Mouse (Mus musculus) lung, embryonic 16.5 days (tissue): ENCODE results near the gene Zfp326. TPM values are rescaled to one million over a fixed set of nuclear protein-coding genes. Genes with fewer than 3 reads are reported as not detected.

Source experiments
- ATAC-seq: fragments of 200-750 bp; cut with Nextera tagmentation; 2 replicates; pipeline ENCODE4 v1.8.0; 2017; ENCODE audit warnings: low read depth, mild to moderate bottlenecking, moderate library complexity
- H3K27ac ChIP-seq: fragments of 300-500 bp; sonication (generic); 2 replicates; pipeline ENCODE4 v1.5.1; 2014; ENCODE audit warnings: mild to moderate bottlenecking, control low read depth, low read length
- H3K27me3 ChIP-seq: fragments of 300-500 bp; sonication (generic); 2 replicates; pipeline ENCODE4 v1.6.1; 2014; ENCODE audit warnings: low read depth, low read length, mixed read lengths; ENCODE audit not compliant: control insufficient read depth, insufficient read depth
- H3K36me3 ChIP-seq: fragments of 300-500 bp; sonication (generic); 2 replicates; pipeline ENCODE4 v1.6.1; 2014; ENCODE audit warnings: low read length; ENCODE audit not compliant: control insufficient read depth, insufficient read depth
- H3K4me1 ChIP-seq: fragments of 300-500 bp; sonication (generic); replicated peaks from 2 replicates; pipeline ENCODE4 v1.6.1; 2014; ENCODE audit warnings: low read length, mixed read lengths; ENCODE audit not compliant: control insufficient read depth, insufficient read depth
- H3K4me2 ChIP-seq: fragments of 300-500 bp; sonication (generic); 2 replicates; pipeline ENCODE4 v1.6.1; 2014; ENCODE audit warnings: low read depth, low read length, control low read depth
- H3K4me3 ChIP-seq: fragments of 300-500 bp; sonication (generic); 2 replicates; pipeline ENCODE4 v1.5.1; 2014; ENCODE audit warnings: mild to moderate bottlenecking, low read length, control low read depth
- H3K9ac ChIP-seq: fragments of 300-500 bp; sonication (generic); 2 replicates; pipeline ENCODE4 v1.6.1; 2014; ENCODE audit warnings: low read length, control low read depth
- H3K9me3 ChIP-seq: fragments of 300-500 bp; sonication (generic); 2 replicates; pipeline ENCODE4 v1.6.1; 2016; ENCODE audit warnings: low read length; ENCODE audit not compliant: control insufficient read depth
- WGBS: fragments of 180-500 bp; shearing (Covaris S2); extraction: QIAGEN DNeasy Blood & Tissue Kit; methylation state at CpG from one replicate; pipeline ENCODE4 v1.1.7; 2014; 5-methylcytosine and 5-hydroxymethylcytosine counted together
- polyA plus RNA-seq: library from polyadenylated mRNA; unstranded; fragments of >200 nt; fragmentation: Nextera tagmentation; extraction: Ambion mirVana; gene quantifications from 2 replicates; pipeline ENCODE4 v1.2.1, GENCODE M21; 2015

Zfp326 gene
- polyA plus RNA-seq, 1 experiment from 2014 or later, result 35.5 TPM

GRCm38 (mm10) chr5:105872176-105872575, 4.2 kb upstream of the Zfp326 start:
- ATAC-seq, result no peak
- Histone ChIP-seq H3K27ac (no peak overlapping the region), H3K36me3 (no peaks in the 10 kb centered on the region), H3K9me3 (no peaks in the 10 kb centered on the region), H3K4me3 (no peak overlapping the region), H3K4me2 (no peak overlapping the region), H3K4me1 (peaks cover 17% of the 10 kb centered on the region), H3K27me3 (no peaks in the 10 kb centered on the region; the same call in 1 of the 2 replicates), H3K9ac (no peak overlapping the region)
- WGBS, result 66% methylated on average over 8 of the region's 8 CpGs

GRCm38 (mm10) chr5:105872916-105873315, 3.4 kb upstream of the Zfp326 start:
- Histone ChIP-seq H3K4me1 (peaks cover 12% of the 10 kb centered on the region), H3K36me3 (no peaks in the 10 kb centered on the region), H3K27me3 (no peaks in the 10 kb centered on the region; the same call in 1 of the 2 replicates), H3K9ac (no peak overlapping the region), H3K9me3 (no peaks in the 10 kb centered on the region), H3K4me3 (no peak overlapping the region), H3K27ac (no peak overlapping the region), H3K4me2 (no peak overlapping the region)
- WGBS, result 49% methylated on average over 7 of the region's 7 CpGs
- ATAC-seq, result no peak

- H3K27ac ChIP-seq, result no peak overlapping the region
- H3K4me2 ChIP-seq, result no peak overlapping the region
- H3K9me3 ChIP-seq, result no peaks in the 10 kb centered on the region
- 53% methylated on average over 3 of the region's 3 CpGs for WGBS
- no peak overlapping the region for H3K9ac ChIP-seq
- H3K27me3 ChIP-seq, result no peaks in the 10 kb centered on the region; the same call in 1 of the 2 replicates
- peaks cover 12% of the 10 kb centered on the region for H3K4me1 ChIP-seq
- no peak overlapping the region for H3K4me3 ChIP-seq
- H3K36me3 ChIP-seq, result no peaks in the 10 kb centered on the region
- no peak for ATAC-seq
Observed at GRCm38 (mm10) chr5:105873774-105874173, 2.6 kb upstream of the Zfp326 start.

- ATAC-seq, result no peak
- 90% methylated on average over 11 of the region's 11 CpGs for WGBS
Observed at GRCm38 (mm10) chr5:105874476-105874875, 1.9 kb upstream of the Zfp326 start.

GRCm38 (mm10) chr5:105876925-105877774, 785 bp downstream of the Zfp326 start:
- Histone ChIP-seq H3K27me3 (no peaks in the 10 kb centered on the region), H3K9me3 (no peaks in the 10 kb centered on the region), H3K4me3 (peak overlapping the region; percentile 78), H3K9ac (peak overlapping the region; percentile 97), H3K4me1 (peaks cover 12% of the 10 kb centered on the region), H3K27ac (peak overlapping the region; percentile 75), H3K36me3 (0 out of 2 replicates have a peak, but pooled peaks cover 2% of the 10 kb centered on the region), H3K4me2 (peak overlapping the region; percentile 63)
- ATAC-seq, result no peak
- under 1% methylated on average over 45 of the region's 46 CpGs for WGBS

More at GRCm38 (mm10) chr5:105874476-105874875, 1.9 kb upstream of the Zfp326 start:
- Histone ChIP-seq H3K4me3 (no peak overlapping the region), H3K27ac (no peak overlapping the region), H3K9ac (no peak overlapping the region), H3K4me2 (no peak overlapping the region), H3K9me3 (no peaks in the 10 kb centered on the region), H3K4me1 (peaks cover 12% of the 10 kb centered on the region), H3K36me3 (no peaks in the 10 kb centered on the region), H3K27me3 (no peaks in the 10 kb centered on the region; the same call in 1 of the 2 replicates)

- no peak overlapping the region for H3K27ac ChIP-seq
- 79% methylated on average over 4 of the region's 4 CpGs for WGBS
- no peaks in the 10 kb centered on the region for H3K9me3 ChIP-seq
- no peak overlapping the region for H3K4me3 ChIP-seq
- peaks cover 11% of the 10 kb centered on the region for H3K36me3 ChIP-seq
- H3K4me2 ChIP-seq, result no peak overlapping the region
- H3K9ac ChIP-seq, result no peak overlapping the region
- H3K4me1 ChIP-seq, result no peaks in the 10 kb centered on the region
- no peak for ATAC-seq
- no peaks in the 10 kb centered on the region for H3K27me3 ChIP-seq
Observed at GRCm38 (mm10) chr5:105887317-105887716, 11.0 kb downstream of the Zfp326 start.

GRCm38 (mm10) chr5:105898161-105898560, 21.8 kb downstream of the Zfp326 start:
- Histone ChIP-seq H3K9me3 (no peaks in the 10 kb centered on the region), H3K4me3 (no peak overlapping the region), H3K4me1 (no peaks in the 10 kb centered on the region), H3K27me3 (no peaks in the 10 kb centered on the region), H3K36me3 (peaks cover 24% of the 10 kb centered on the region), H3K4me2 (no peak overlapping the region), H3K9ac (no peak overlapping the region), H3K27ac (no peak overlapping the region)
- no peak for ATAC-seq
- 91% methylated on average over 4 of the region's 4 CpGs for WGBS

GRCm38 (mm10) chr5:105909209-105909608, 32.8 kb downstream of the Zfp326 start:
- 0 out of 2 replicates have a peak, but pooled peaks have one; percentile 66 for ATAC-seq
- H3K27me3 ChIP-seq, result no peaks in the 10 kb centered on the region
- H3K9ac ChIP-seq, result no peak overlapping the region
- no peak overlapping the region for H3K4me2 ChIP-seq
- H3K9me3 ChIP-seq, result no peaks in the 10 kb centered on the region
- WGBS, result 69% methylated on average over 5 of the region's 5 CpGs
- no peak overlapping the region for H3K27ac ChIP-seq
- H3K36me3 ChIP-seq, result peaks cover 40% of the 10 kb centered on the region
- no peak overlapping the region for H3K4me3 ChIP-seq
- no peaks in the 10 kb centered on the region for H3K4me1 ChIP-seq

GRCm38 (mm10) chr5:105909671-105910070, 33.3 kb downstream of the Zfp326 start:
- H3K4me2 ChIP-seq, result no peak overlapping the region
- H3K27ac ChIP-seq, result no peak overlapping the region
- no peaks in the 10 kb centered on the region for H3K27me3 ChIP-seq
- 91% methylated on average over 3 of the region's 3 CpGs for whole genome bisulfite sequencing
- peaks cover 40% of the 10 kb centered on the region for H3K36me3 ChIP-seq
- H3K9ac ChIP-seq, result no peak overlapping the region
- H3K4me3 ChIP-seq, result no peak overlapping the region
- ATAC-seq, result no peak
- H3K4me1 ChIP-seq, result no peaks in the 10 kb centered on the region
- no peaks in the 10 kb centered on the region for H3K9me3 ChIP-seq
